Mouse (Mus musculus) kidney, adult 2 months (tissue): Measurements from ENCODE around the gene Rtp1.

ENCODE experiments used
- CTCF ChIP-seq: fragments of 200-500 bp; conservative IDR thresholded peaks from 2 replicates; pipeline ENCODE4 v1.5.1; 2011; ENCODE audit warnings: low read depth, mild to moderate bottlenecking, control low read depth, low read length, moderate library complexity, mixed read lengths; ENCODE audit not compliant: insufficient read depth, insufficient read length
- POLR2A ChIP-seq: fragments of 200-500 bp; IDR thresholded peaks from one replicate; pipeline ENCODE4 v1.6.1; 2011; ENCODE audit warnings: low read depth, low read length, control low read depth

DNA sequence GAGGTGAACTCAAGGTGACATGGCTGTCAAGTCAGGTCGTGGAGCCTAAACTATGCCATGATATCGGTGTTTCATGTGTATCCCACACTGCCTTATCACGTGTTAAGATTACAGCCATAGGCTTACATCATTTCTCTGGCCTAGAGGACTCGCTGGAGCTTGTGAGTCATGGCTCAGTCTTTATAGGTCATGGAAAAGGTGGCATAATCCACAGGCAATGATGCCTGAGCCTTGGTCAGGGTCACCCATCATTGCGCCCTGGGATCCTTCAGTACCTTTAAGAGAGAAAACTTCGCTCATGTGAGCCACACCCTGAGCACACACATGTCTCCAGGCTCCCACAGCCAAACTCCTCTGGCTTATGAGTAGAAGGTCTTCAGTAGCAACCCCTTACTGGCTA is 42.6 kb downstream of the Rtp1 start:
- TF ChIP-seq POLR2A (no peak), CTCF (no peak)
